Mouse (Mus musculus) neural tube, embryonic 14.5 days (tissue): Measurements from ENCODE around the gene Nenf. TPM values are rescaled to one million over a fixed set of nuclear protein-coding genes. Genes with fewer than 3 reads are reported as not detected.

Experiments
- ATAC-seq: fragments of 200-750 bp; cut with Nextera tagmentation; 2 replicates; pipeline ENCODE4 v1.8.0; 2017; ENCODE audit warnings: low read depth, mild to moderate bottlenecking, moderate TSS enrichment, moderate library complexity
- H3K27ac ChIP-seq: fragments of 300-500 bp; sonication (generic); 2 replicates; pipeline ENCODE4 v1.5.1; 2014; ENCODE audit warnings: low read depth, mild to moderate bottlenecking, control low read depth, low read length, moderate library complexity, mixed read lengths
- H3K27me3 ChIP-seq: fragments of 300-500 bp; sonication (generic); 2 replicates; pipeline ENCODE4 v1.6.1; 2014; ENCODE audit warnings: low read length; ENCODE audit not compliant: control insufficient read depth, insufficient read depth
- H3K36me3 ChIP-seq: fragments of 300-500 bp; sonication (generic); 2 replicates; pipeline ENCODE4 v1.6.1; 2014; ENCODE audit warnings: low read length, mixed read lengths; ENCODE audit not compliant: control insufficient read depth, insufficient read depth
- H3K4me1 ChIP-seq: fragments of 300-500 bp; sonication (generic); 2 replicates; pipeline ENCODE4 v1.6.1; 2014; ENCODE audit warnings: low read length; ENCODE audit not compliant: control insufficient read depth, insufficient read depth
- H3K4me2 ChIP-seq: fragments of 300-500 bp; sonication (generic); 2 replicates; pipeline ENCODE4 v1.6.1; 2014; ENCODE audit warnings: mild to moderate bottlenecking, low read depth, low read length, control low read depth
- H3K4me3 ChIP-seq: fragments of 300-500 bp; sonication (generic); 2 replicates; pipeline ENCODE4 v1.5.1; 2014; ENCODE audit warnings: low read depth, low read length, control low read depth, mixed read lengths
- H3K9ac ChIP-seq: fragments of 300-500 bp; sonication (generic); replicated peaks from 2 replicates; pipeline ENCODE4 v1.6.1; 2014; ENCODE audit warnings: low read depth, mild to moderate bottlenecking, control low read depth, low read length, mixed read lengths
- H3K9me3 ChIP-seq: fragments of 300-500 bp; sonication (generic); 2 replicates; pipeline ENCODE4 v1.6.1; 2016; ENCODE audit warnings: low read length; ENCODE audit not compliant: control insufficient read depth
- WGBS: fragments of 180-500 bp; shearing (Covaris S2); extraction: QIAGEN DNeasy Blood & Tissue Kit; methylation state at CpG from one replicate; pipeline ENCODE4 v1.1.7; 2014; 5-methylcytosine and 5-hydroxymethylcytosine counted together
- polyA plus RNA-seq: library from polyadenylated mRNA; unstranded; fragments of >200 nt; fragmentation: Nextera tagmentation; extraction: Ambion mirVana; gene quantifications from 2 replicates; pipeline ENCODE4 v1.2.1, GENCODE M21; 2014

Nenf gene
- polyA plus RNA-seq, 1 experiment from 2014 or later = 167 TPM

- Histone ChIP-seq H3K36me3 (no peaks in the 10 kb centered on the region), H3K4me2 (peak overlapping the region; percentile 35), H3K4me3 (peak overlapping the region; percentile 36), H3K27me3 (no peaks in the 10 kb centered on the region), H3K27ac (no peak overlapping the region), H3K9ac (no peak overlapping the region; the same call in 1 of the 2 replicates), H3K9me3 (no peaks in the 10 kb centered on the region), H3K4me1 (0 out of 2 replicates have a peak, but pooled peaks cover 4% of the 10 kb centered on the region)
- peak; percentile 76 for ATAC-seq
- WGBS = 1% methylated on average over 14 of the region's 14 CpGs
Measured at GRCm38 (mm10) chr1:191312513-191312941, 5.5 kb downstream of the Nenf start.

DNA sequence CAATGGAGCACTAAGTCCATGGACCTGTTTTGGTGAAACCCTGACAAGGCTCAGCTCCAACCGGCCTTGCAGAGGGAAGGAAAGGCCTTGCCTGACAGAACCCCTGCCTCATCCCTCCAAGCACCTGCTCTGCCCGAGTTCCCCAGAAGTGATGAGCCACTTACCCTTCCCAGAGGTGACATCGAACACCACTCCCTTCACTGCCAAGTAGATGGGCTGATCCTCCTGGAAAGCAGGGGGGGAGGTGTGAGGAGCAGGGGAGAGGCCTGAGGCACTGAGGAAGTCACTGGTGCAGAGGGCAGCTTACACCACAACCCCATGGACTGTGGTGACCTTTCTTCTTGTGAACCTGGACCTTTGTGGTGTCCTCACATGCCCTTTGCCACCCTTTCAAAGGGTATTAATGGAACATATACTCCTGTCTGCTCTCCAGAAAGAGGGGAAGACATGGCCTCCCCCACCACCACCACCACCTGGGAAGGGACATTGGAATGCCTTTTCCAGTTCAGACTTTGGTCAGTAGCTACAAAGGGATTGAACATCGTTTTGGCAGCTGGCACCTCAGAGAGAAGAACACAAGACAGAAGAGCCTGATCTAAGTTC is 6.6 kb downstream of the Nenf start:
- Histone ChIP-seq H3K4me3 (no peak overlapping the region), H3K27me3 (no peaks in the 10 kb centered on the region), H3K27ac (no peak overlapping the region), H3K9me3 (no peaks in the 10 kb centered on the region), H3K36me3 (no peaks in the 10 kb centered on the region), H3K9ac (no peak overlapping the region), H3K4me1 (no peaks in the 10 kb centered on the region), H3K4me2 (no peak overlapping the region)
- no peak for ATAC-seq
- WGBS = 78% methylated on average over 4 of the region's 4 CpGs

DNA sequence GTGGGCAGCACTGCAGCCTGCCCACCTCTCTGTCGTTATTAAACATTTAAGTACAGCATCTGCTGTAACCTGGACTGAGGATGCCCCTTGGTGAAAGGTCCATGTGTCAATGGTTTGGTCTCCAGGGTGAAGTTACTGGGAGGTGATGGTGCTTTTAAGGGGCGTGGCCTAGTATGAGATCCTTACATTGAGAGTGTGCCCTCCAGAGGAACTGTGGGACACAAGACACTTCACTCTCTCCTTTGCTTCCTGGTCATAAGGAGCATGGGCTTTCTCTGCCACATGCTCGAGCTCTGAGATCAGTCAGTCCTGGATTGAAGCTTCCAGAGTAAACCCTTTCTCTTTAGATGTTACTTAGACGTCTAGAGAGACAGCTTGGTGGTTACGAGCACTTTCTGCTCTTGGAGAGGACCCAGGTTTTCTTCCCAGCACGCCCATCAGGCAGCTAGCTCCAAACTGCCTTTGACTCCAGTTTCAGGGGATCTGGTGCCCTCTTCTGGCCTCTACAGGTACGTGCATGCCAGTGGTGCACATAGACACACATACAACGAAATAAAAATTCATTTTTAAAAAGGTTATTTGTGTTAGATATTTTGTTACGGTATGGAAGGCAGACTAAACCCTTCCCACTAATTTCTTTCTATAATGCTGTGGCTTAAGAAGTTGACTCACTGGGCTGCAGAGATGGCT is 10.1 kb downstream of the Nenf start:
- Histone ChIP-seq H3K9me3 (no peaks in the 10 kb centered on the region), H3K9ac (no peak overlapping the region), H3K4me1 (no peaks in the 10 kb centered on the region), H3K4me2 (no peak overlapping the region), H3K27ac (no peak overlapping the region), H3K27me3 (no peaks in the 10 kb centered on the region), H3K4me3 (no peak overlapping the region), H3K36me3 (no peaks in the 10 kb centered on the region)
- ATAC-seq = no peak
- 81% methylated on average over 9 of the region's 9 CpGs for WGBS

DNA sequence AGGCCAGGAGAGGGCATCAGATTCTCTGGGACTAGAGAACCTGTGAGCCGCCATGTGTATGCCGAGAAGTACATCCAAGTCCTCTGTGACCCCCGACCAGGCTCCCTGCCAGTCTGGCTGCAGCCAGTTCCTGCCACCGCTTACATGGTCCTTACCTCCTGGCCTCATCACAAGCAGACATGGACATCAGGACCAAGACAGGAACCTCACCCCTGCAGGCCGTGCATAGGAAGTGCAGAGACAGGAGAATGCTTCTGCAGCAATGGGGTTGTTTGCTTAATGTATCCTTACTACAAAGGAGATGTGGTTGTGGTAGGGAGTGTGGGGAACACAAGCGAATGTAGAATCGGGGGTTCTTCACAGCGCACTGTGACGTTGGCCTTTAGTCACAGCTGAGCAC is 11.7 kb downstream of the Nenf start:
- no peaks in the 10 kb centered on the region for H3K9me3 ChIP-seq
- H3K27ac ChIP-seq = no peak overlapping the region
- no peak for ATAC-seq
- no peak overlapping the region for H3K4me2 ChIP-seq
- H3K4me1 ChIP-seq = no peaks in the 10 kb centered on the region
- no peak overlapping the region for H3K9ac ChIP-seq
- no peaks in the 10 kb centered on the region for H3K36me3 ChIP-seq
- H3K27me3 ChIP-seq = no peaks in the 10 kb centered on the region
- 89% methylated on average over 9 of the region's 9 CpGs for WGBS
- no peak overlapping the region for H3K4me3 ChIP-seq

- H3K27ac ChIP-seq = no peak overlapping the region
- H3K27me3 ChIP-seq = no peaks in the 10 kb centered on the region
- 60% methylated on average over 7 of the region's 7 CpGs for WGBS
- no peaks in the 10 kb centered on the region for H3K4me1 ChIP-seq
- H3K9ac ChIP-seq = no peak overlapping the region
- no peak overlapping the region for H3K4me2 ChIP-seq
- no peaks in the 10 kb centered on the region for H3K36me3 ChIP-seq
- ATAC-seq = no peak
- no peaks in the 10 kb centered on the region for H3K9me3 ChIP-seq
- no peak overlapping the region for H3K4me3 ChIP-seq
Measured at GRCm38 (mm10) chr1:191305610-191306009, 12.4 kb downstream of the Nenf start.

GRCm38 (mm10) chr1:191304216-191304615 is 13.8 kb downstream of the Nenf start:
- H3K9me3 ChIP-seq = no peaks in the 10 kb centered on the region
- WGBS = 82% methylated on average over 6 of the region's 6 CpGs
- H3K9ac ChIP-seq = no peak overlapping the region
- no peak overlapping the region for H3K4me3 ChIP-seq
- no peaks in the 10 kb centered on the region for H3K36me3 ChIP-seq
- no peak overlapping the region for H3K27ac ChIP-seq
- no peak for ATAC-seq
- no peak overlapping the region for H3K4me2 ChIP-seq
- no peaks in the 10 kb centered on the region for H3K4me1 ChIP-seq
- H3K27me3 ChIP-seq = no peaks in the 10 kb centered on the region

- no peak for ATAC-seq
- Histone ChIP-seq H3K27me3 (no peaks in the 10 kb centered on the region), H3K4me1 (no peaks in the 10 kb centered on the region), H3K27ac (no peak overlapping the region), H3K36me3 (no peaks in the 10 kb centered on the region), H3K9ac (no peak overlapping the region), H3K4me3 (no peak overlapping the region), H3K9me3 (no peaks in the 10 kb centered on the region), H3K4me2 (no peak overlapping the region)
- 77% methylated on average over 3 of the region's 3 CpGs for WGBS
Measured at GRCm38 (mm10) chr1:191303736-191304135, 14.3 kb downstream of the Nenf start.

- 39% methylated on average over 4 of the region's 4 CpGs for WGBS
- H3K9ac ChIP-seq = no peak overlapping the region
- no peaks in the 10 kb centered on the region for H3K27me3 ChIP-seq
- no peak overlapping the region for H3K4me2 ChIP-seq
- no peak overlapping the region for H3K4me3 ChIP-seq
- no peak overlapping the region for H3K27ac ChIP-seq
- H3K4me1 ChIP-seq = no peaks in the 10 kb centered on the region
- ATAC-seq = no peak
- H3K9me3 ChIP-seq = no peaks in the 10 kb centered on the region
- H3K36me3 ChIP-seq = no peaks in the 10 kb centered on the region
Measured at GRCm38 (mm10) chr1:191301903-191302302, 16.1 kb downstream of the Nenf start.

- Histone ChIP-seq H3K4me3 (no peak overlapping the region), H3K4me1 (no peaks in the 10 kb centered on the region), H3K4me2 (no peak overlapping the region), H3K36me3 (no peaks in the 10 kb centered on the region), H3K9me3 (no peaks in the 10 kb centered on the region), H3K27ac (no peak overlapping the region), H3K9ac (no peak overlapping the region), H3K27me3 (no peaks in the 10 kb centered on the region)
- ATAC-seq = no peak
- WGBS = 57% methylated on average over 11 of the region's 11 CpGs
Measured at GRCm38 (mm10) chr1:191299215-191299942, 18.6 kb downstream of the Nenf start.
